Mouse (Mus musculus) forebrain, embryonic 11.5 days (tissue): ENCODE results near the gene Zzz3. TPM values are rescaled to one million over a fixed set of nuclear protein-coding genes. Genes with fewer than 3 reads are reported as not detected.

Source experiments
- ATAC-seq: fragments of 200-750 bp; cut with Nextera tagmentation; replicated peaks from 2 replicates; pipeline ENCODE4 v1.8.0; 2017; ENCODE audit warnings: moderate TSS enrichment; ENCODE audit not compliant: low FRiP score
- DNase-seq: peaks from one replicate; pipeline ENCODE4 v3.0.0-alpha.2; 2017; ENCODE audit warnings: low spot score
- H3K27ac ChIP-seq: fragments of 300-500 bp; sonication (generic); 2 replicates; pipeline ENCODE4 v1.5.1; 2014; ENCODE audit warnings: low read depth, low read length
- H3K27me3 ChIP-seq: fragments of 300-500 bp; sonication (generic); 2 replicates; pipeline ENCODE4 v1.6.1; 2014; ENCODE audit warnings: mild to moderate bottlenecking, low read length, mixed read lengths; ENCODE audit not compliant: control insufficient read depth, insufficient read depth
- H3K36me3 ChIP-seq: fragments of 300-500 bp; sonication (generic); 2 replicates; pipeline ENCODE4 v1.6.1; 2014; ENCODE audit warnings: mild to moderate bottlenecking, low read length, moderate library complexity, mixed read lengths; ENCODE audit not compliant: control insufficient read depth, insufficient read depth
- H3K4me1 ChIP-seq: fragments of 300-500 bp; sonication (generic); replicated peaks from 2 replicates; pipeline ENCODE4 v1.6.1; 2014; ENCODE audit warnings: low read length, mixed read lengths; ENCODE audit not compliant: control insufficient read depth, insufficient read depth
- H3K4me2 ChIP-seq: fragments of 300-500 bp; sonication (generic); 2 replicates; pipeline ENCODE4 v1.6.1; 2014; ENCODE audit warnings: low read depth, mild to moderate bottlenecking, low read length, moderate library complexity, mixed read lengths; ENCODE audit not compliant: severe bottlenecking
- H3K4me3 ChIP-seq: fragments of 300-500 bp; sonication (generic); 2 replicates; pipeline ENCODE4 v1.5.1; 2014; ENCODE audit warnings: low read depth, low read length
- H3K9ac ChIP-seq: fragments of 300-500 bp; sonication (generic); 2 replicates; pipeline ENCODE4 v1.6.1; 2014; ENCODE audit warnings: low read length
- H3K9me3 ChIP-seq: fragments of 300-500 bp; sonication (generic); 2 replicates; pipeline ENCODE4 v1.6.1; 2016; ENCODE audit warnings: low read length, mixed read lengths; ENCODE audit not compliant: control insufficient read depth
- WGBS: fragments of 180-500 bp; shearing (Covaris S2); extraction: QIAGEN DNeasy Blood & Tissue Kit; methylation state at CpG from one replicate; pipeline ENCODE4 v1.1.7; 2014; 5-methylcytosine and 5-hydroxymethylcytosine counted together
- polyA plus RNA-seq: library from polyadenylated mRNA; unstranded; fragments of >200 nt; fragmentation: Nextera tagmentation; extraction: Ambion mirVana; gene quantifications from 2 replicates; pipeline ENCODE4 v1.2.1, GENCODE M21; 2014

Gene Zzz3
- polyA plus RNA-seq, 1 experiment from 2014 or later, result 61.4 TPM

GRCm38 (mm10) chr3:152484206-152484605 is 88.9 kb downstream of the Zzz3 start:
- 68% methylated on average over 6 of the region's 6 CpGs for WGBS
- Histone ChIP-seq H3K9ac (no peak overlapping the region), H3K27me3 (no peaks in the 10 kb centered on the region), H3K36me3 (no peaks in the 10 kb centered on the region), H3K9me3 (no peaks in the 10 kb centered on the region), H3K4me3 (no peak overlapping the region), H3K27ac (no peak overlapping the region), H3K4me1 (0 out of 2 replicates have a peak, but pooled peaks cover 1% of the 10 kb centered on the region), H3K4me2 (no peak overlapping the region)
- DNase-seq, result no peak
- no peak for ATAC-seq

- 91% methylated on average over 4 of the region's 4 CpGs for WGBS
- H3K4me2 ChIP-seq, result no peak overlapping the region
Observed at GRCm38 (mm10) chr3:152488964-152489363, 93.7 kb downstream of the Zzz3 start.

GRCm38 (mm10) chr3:152490423-152490822 is 95.2 kb downstream of the Zzz3 start:
- DNase-seq (no peak), ATAC-seq (no peak)
- Histone ChIP-seq H3K27ac (no peak overlapping the region), H3K4me3 (no peak overlapping the region), H3K27me3 (no peaks in the 10 kb centered on the region), H3K4me1 (no peaks in the 10 kb centered on the region), H3K4me2 (no peak overlapping the region), H3K36me3 (no peaks in the 10 kb centered on the region), H3K9me3 (no peaks in the 10 kb centered on the region), H3K9ac (no peak overlapping the region)
- WGBS, result 85% methylated on average over 5 of the region's 5 CpGs

More at GRCm38 (mm10) chr3:152488964-152489363, 93.7 kb downstream of the Zzz3 start:
- no peak overlapping the region for H3K9ac ChIP-seq
- no peak for ATAC-seq
- no peaks in the 10 kb centered on the region for H3K9me3 ChIP-seq
- no peak overlapping the region for H3K4me3 ChIP-seq
- H3K36me3 ChIP-seq, result no peaks in the 10 kb centered on the region
- no peaks in the 10 kb centered on the region for H3K27me3 ChIP-seq
- H3K4me1 ChIP-seq, result no peaks in the 10 kb centered on the region
- no peak overlapping the region for H3K27ac ChIP-seq
- no peak for DNase-seq

- H3K9ac ChIP-seq, result no peak overlapping the region
- H3K36me3 ChIP-seq, result no peaks in the 10 kb centered on the region
- no peak overlapping the region for H3K27ac ChIP-seq
- no peak for DNase-seq
- H3K4me2 ChIP-seq, result no peak overlapping the region
- H3K9me3 ChIP-seq, result no peaks in the 10 kb centered on the region
- 93% methylated on average over 6 of the region's 6 CpGs for WGBS
- H3K4me1 ChIP-seq, result no peaks in the 10 kb centered on the region
- no peaks in the 10 kb centered on the region for H3K27me3 ChIP-seq
- no peak overlapping the region for H3K4me3 ChIP-seq
- no peak for ATAC-seq
Observed at GRCm38 (mm10) chr3:152492241-152492640, 97.0 kb downstream of the Zzz3 start.

GRCm38 (mm10) chr3:152493813-152494212 is 98.5 kb downstream of the Zzz3 start:
- H3K27ac ChIP-seq, result no peak overlapping the region
- H3K36me3 ChIP-seq, result no peaks in the 10 kb centered on the region
- ATAC-seq, result no peak
- H3K4me3 ChIP-seq, result no peak overlapping the region
- no peaks in the 10 kb centered on the region for H3K9me3 ChIP-seq
- no peak overlapping the region for H3K4me2 ChIP-seq
- DNase-seq, result no peak
- no peaks in the 10 kb centered on the region for H3K27me3 ChIP-seq
- no peaks in the 10 kb centered on the region for H3K4me1 ChIP-seq
- no peak overlapping the region for H3K9ac ChIP-seq
- 66% methylated on average over 2 of the region's 2 CpGs for WGBS

GRCm38 (mm10) chr3:152494667-152495360 is 99.5 kb downstream of the Zzz3 start:
- DNase-seq, result no peak
- no peaks in the 10 kb centered on the region for H3K36me3 ChIP-seq
- no peak for ATAC-seq
- H3K9me3 ChIP-seq, result no peaks in the 10 kb centered on the region
- no peak overlapping the region for H3K9ac ChIP-seq
- H3K4me2 ChIP-seq, result no peak overlapping the region
- H3K27ac ChIP-seq, result no peak overlapping the region
- H3K4me1 ChIP-seq, result no peaks in the 10 kb centered on the region
- no peak overlapping the region for H3K4me3 ChIP-seq
- WGBS, result 79% methylated on average over 12 of the region's 12 CpGs
- H3K27me3 ChIP-seq, result no peaks in the 10 kb centered on the region

GRCm38 (mm10) chr3:152495415-152495898 is 100.2 kb downstream of the Zzz3 start:
- Histone ChIP-seq H3K9ac (no peak overlapping the region), H3K27me3 (no peaks in the 10 kb centered on the region), H3K4me3 (no peak overlapping the region), H3K4me1 (no peaks in the 10 kb centered on the region), H3K36me3 (no peaks in the 10 kb centered on the region), H3K4me2 (no peak overlapping the region), H3K9me3 (no peaks in the 10 kb centered on the region), H3K27ac (no peak overlapping the region)
- ATAC-seq, result peak; percentile 31; the same call in 1 of the 2 replicates
- WGBS, result 69% methylated on average over 8 of the region's 8 CpGs
- no peak for DNase-seq

GRCm38 (mm10) chr3:152497084-152497483 is 101.8 kb downstream of the Zzz3 start:
- no peak overlapping the region for H3K4me2 ChIP-seq
- no peak overlapping the region for H3K27ac ChIP-seq
- H3K36me3 ChIP-seq, result no peaks in the 10 kb centered on the region
- ATAC-seq (no peak), DNase-seq (no peak)
- whole genome bisulfite sequencing, result 75% methylated on average over 7 of the region's 7 CpGs
- no peaks in the 10 kb centered on the region for H3K27me3 ChIP-seq
- no peaks in the 10 kb centered on the region for H3K9me3 ChIP-seq
- H3K4me3 ChIP-seq, result no peak overlapping the region
- H3K4me1 ChIP-seq, result no peaks in the 10 kb centered on the region
- no peak overlapping the region for H3K9ac ChIP-seq

- H3K36me3 ChIP-seq, result no peaks in the 10 kb centered on the region
- H3K4me2 ChIP-seq, result no peak overlapping the region
- DNase-seq (no peak), ATAC-seq (no peak)
- H3K27me3 ChIP-seq, result no peaks in the 10 kb centered on the region
- no peak overlapping the region for H3K9ac ChIP-seq
- no peak overlapping the region for H3K27ac ChIP-seq
- 89% methylated on average over 2 of the region's 2 CpGs for WGBS
- no peaks in the 10 kb centered on the region for H3K4me1 ChIP-seq
- no peak overlapping the region for H3K4me3 ChIP-seq
- no peaks in the 10 kb centered on the region for H3K9me3 ChIP-seq
Observed at GRCm38 (mm10) chr3:152497842-152498241, 102.6 kb downstream of the Zzz3 start.
